In the genomic region with DNA sequence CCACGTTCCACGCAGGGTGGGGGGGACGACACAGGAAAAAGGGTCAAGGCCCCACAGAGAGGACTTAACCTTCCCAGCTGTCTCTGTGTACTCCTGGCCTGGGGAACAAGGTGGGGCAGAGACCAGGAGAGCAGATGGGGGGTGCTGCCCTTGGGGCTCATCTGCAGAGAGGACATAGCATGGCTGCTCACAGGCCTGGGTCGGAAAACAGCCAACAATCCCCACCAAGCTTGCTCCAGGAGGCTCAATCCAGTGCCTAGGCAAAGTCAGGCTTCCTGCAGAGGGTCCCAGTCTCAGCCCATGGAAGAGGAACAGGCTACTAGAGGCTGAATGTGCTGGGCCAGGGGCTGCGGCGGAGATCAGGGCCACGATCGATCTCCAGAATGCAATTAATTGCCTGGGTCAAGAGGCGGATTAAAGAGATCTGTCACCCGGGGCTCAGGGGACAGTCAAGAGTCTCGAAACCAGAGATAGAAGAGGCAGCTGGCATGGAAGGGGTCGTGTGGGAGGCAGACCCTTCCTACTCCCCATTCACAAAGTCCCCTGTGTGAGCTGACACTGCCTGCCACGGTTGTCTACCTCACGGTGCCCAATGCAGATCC, we compare ENCODE assay signal across 8 mouse cellular contexts. TPM values are rescaled to one million over a fixed set of nuclear protein-coding genes. Genes with fewer than 3 reads are reported as not detected.
A peak's percentile ranks its signal among the peaks of the same experiment; 100 is the strongest.
DNase-seq lines count a peak whose midpoint lies in the region; ATAC-seq and TF ChIP-seq lines count a peak whose summit lies in the region.

No protein-coding gene starts in this region.

- H3K27me3 ChIP-seq in heart, embryonic 12.5 days (replicated peaks), result no peaks in the 10 kb centered on the region
- no peaks in the 10 kb centered on the region for H3K27me3 ChIP-seq in embryonic facial prominence, embryonic 10.5 days (replicated peaks; ENCODE audit: low read depth, poor library complexity, severe bottlenecking)
- no peaks in the 10 kb centered on the region for H3K27me3 ChIP-seq in hindbrain, embryonic 12.5 days
- H3K27me3 ChIP-seq in midbrain, postnatal 0 days (ENCODE audit: insufficient read depth, low read length), result no peaks in the 10 kb centered on the region

- H3K9me3 ChIP-seq in heart, embryonic 12.5 days (replicated peaks), result no peaks in the 10 kb centered on the region
- H3K9me3 ChIP-seq in embryonic facial prominence, embryonic 10.5 days, result no peaks in the 10 kb centered on the region
- H3K9me3 ChIP-seq in hindbrain, embryonic 12.5 days (replicated peaks), result no peaks in the 10 kb centered on the region
- H3K9me3 ChIP-seq in midbrain, postnatal 0 days (ENCODE audit: low read length), result no peaks in the 10 kb centered on the region

- H3K4me1 ChIP-seq in heart, embryonic 12.5 days (replicated peaks), result peaks cover 84% of the 10 kb centered on the region
- peaks cover 98% of the 10 kb centered on the region for H3K4me1 ChIP-seq in embryonic facial prominence, embryonic 10.5 days
- peaks cover 92% of the 10 kb centered on the region for H3K4me1 ChIP-seq in hindbrain, embryonic 12.5 days
- peaks cover 67% of the 10 kb centered on the region for H3K4me1 ChIP-seq in midbrain, postnatal 0 days (ENCODE audit: insufficient read depth, low read length)

- TF ChIP-seq CTCF in midbrain, postnatal 0 days (IDR thresholded peaks at IDR 0.05), result no peak

- peak overlapping the region; percentile 51 for H3K4me2 ChIP-seq in heart, embryonic 12.5 days
- peak overlapping the region; percentile 39 for H3K4me2 ChIP-seq in hindbrain, embryonic 12.5 days (replicated peaks)
- H3K4me2 ChIP-seq in midbrain, postnatal 0 days (ENCODE audit: low read depth, low read length, poor library complexity, severe bottlenecking), result no peak overlapping the region

- no peaks in the 10 kb centered on the region for H3K36me3 ChIP-seq in heart, embryonic 12.5 days
- H3K36me3 ChIP-seq in embryonic facial prominence, embryonic 10.5 days (replicated peaks), result peaks cover 15% of the 10 kb centered on the region; the same call in 1 of the 2 replicates
- H3K36me3 ChIP-seq in hindbrain, embryonic 12.5 days, result no peaks in the 10 kb centered on the region
- H3K36me3 ChIP-seq in midbrain, postnatal 0 days (ENCODE audit: insufficient read depth, low read length), result no peaks in the 10 kb centered on the region

- intact Hi-C loops in left cerebral cortex, postnatal 25 days (cut with DNase I), result no loop called here

- H3K4me3 ChIP-seq in heart, embryonic 12.5 days, result no peak overlapping the region
- H3K4me3 ChIP-seq in embryonic facial prominence, embryonic 10.5 days, result peak overlapping the region; percentile 45
- H3K4me3 ChIP-seq in hindbrain, embryonic 12.5 days, result no peak overlapping the region
- H3K4me3 ChIP-seq in midbrain, postnatal 0 days (ENCODE audit: low read depth, low read length), result no peak overlapping the region

- DNase-seq in heart, adult 11 months, result no peak
- DNase-seq in embryonic facial prominence, embryonic 10.5 days (ENCODE audit: low spot score), result peak; percentile 36
- DNase-seq in midbrain, postnatal 0 days (ENCODE audit: low spot score), result no peak
- DNase-seq in left cerebral cortex, postnatal 25 days (ENCODE audit: low spot score in 2 of 2), result no peak
- DNase-seq in lung, postnatal 10 days, result no peak
- DNase-seq in kidney, postnatal 4 days, result no peak

- ATAC-seq in heart, embryonic 12.5 days (ENCODE audit: insufficient number of reproducible peaks, low FRiP score), result no peak
- peak; percentile 5; the same call in 1 of the 2 replicates for ATAC-seq in hindbrain, embryonic 12.5 days (ENCODE audit: low FRiP score)
- ATAC-seq in midbrain, postnatal 0 days (ENCODE audit: low FRiP score), result no peak

- WGBS in heart, embryonic 12.5 days, result 50% methylated on average over 14 of the region's 14 CpGs
- WGBS in embryonic facial prominence, embryonic 10.5 days, result 30% methylated on average over 14 of the region's 14 CpGs
- 32% methylated on average over 14 of the region's 14 CpGs for WGBS in hindbrain, embryonic 12.5 days
- 27% methylated on average over 14 of the region's 14 CpGs for WGBS in midbrain, postnatal 0 days

- H3K27ac ChIP-seq in heart, embryonic 12.5 days (ENCODE audit: poor library complexity, severe bottlenecking), result peak overlapping the region; percentile 88
- H3K27ac ChIP-seq in embryonic facial prominence, embryonic 10.5 days (replicated peaks), result peak overlapping the region; percentile 85
- H3K27ac ChIP-seq in hindbrain, embryonic 12.5 days, result peak overlapping the region; percentile 90
- H3K27ac ChIP-seq in midbrain, postnatal 0 days (ENCODE audit: low read depth, low read length), result peak overlapping the region; percentile 73

- H3K9ac ChIP-seq in heart, embryonic 12.5 days, result peak overlapping the region; percentile 46; the same call in 1 of the 2 replicates
- peak overlapping the region; percentile 38 for H3K9ac ChIP-seq in hindbrain, embryonic 12.5 days
- no peak overlapping the region; the same call in 1 of the 2 replicates for H3K9ac ChIP-seq in midbrain, postnatal 0 days (replicated peaks; ENCODE audit: low read length, poor library complexity, severe bottlenecking)

RNA-seq across cellular contexts. Expression of gene Ncor2, which starts 19.1 kb away (rescaled TPM):
- polyA plus RNA-seq in heart, embryonic 12.5 days (2016; fragmentation: Nextera tagmentation; extraction: Ambion mirVana), result 17.0 and 18.6 TPM in 2 replicates
- 19.2 and 19.8 TPM in 2 replicates for polyA plus RNA-seq in embryonic facial prominence, embryonic 10.5 days (2016; fragmentation: Nextera tagmentation; extraction: Ambion mirVana)
- 30.2 and 31.0 TPM in 2 replicates for polyA plus RNA-seq in hindbrain, embryonic 12.5 days (2016; fragmentation: Nextera tagmentation; extraction: Ambion mirVana)
- 22.8 and 37.8 TPM in 2 replicates for total RNA-seq in midbrain, postnatal 0 days (2014; rRNA removed)
- polyA plus RNA-seq in midbrain, postnatal 0 days (2015; fragmentation: Nextera tagmentation; extraction: Ambion mirVana), result 15.5 and 17.8 TPM in 2 replicates
- 100 to 1,000 TPM; 183 to 200 TPM for total RNA-seq in left cerebral cortex, postnatal 25 days (2021)
